Comparison of ENCODE assay signal across 10 mouse cellular contexts in the genomic region with DNA sequence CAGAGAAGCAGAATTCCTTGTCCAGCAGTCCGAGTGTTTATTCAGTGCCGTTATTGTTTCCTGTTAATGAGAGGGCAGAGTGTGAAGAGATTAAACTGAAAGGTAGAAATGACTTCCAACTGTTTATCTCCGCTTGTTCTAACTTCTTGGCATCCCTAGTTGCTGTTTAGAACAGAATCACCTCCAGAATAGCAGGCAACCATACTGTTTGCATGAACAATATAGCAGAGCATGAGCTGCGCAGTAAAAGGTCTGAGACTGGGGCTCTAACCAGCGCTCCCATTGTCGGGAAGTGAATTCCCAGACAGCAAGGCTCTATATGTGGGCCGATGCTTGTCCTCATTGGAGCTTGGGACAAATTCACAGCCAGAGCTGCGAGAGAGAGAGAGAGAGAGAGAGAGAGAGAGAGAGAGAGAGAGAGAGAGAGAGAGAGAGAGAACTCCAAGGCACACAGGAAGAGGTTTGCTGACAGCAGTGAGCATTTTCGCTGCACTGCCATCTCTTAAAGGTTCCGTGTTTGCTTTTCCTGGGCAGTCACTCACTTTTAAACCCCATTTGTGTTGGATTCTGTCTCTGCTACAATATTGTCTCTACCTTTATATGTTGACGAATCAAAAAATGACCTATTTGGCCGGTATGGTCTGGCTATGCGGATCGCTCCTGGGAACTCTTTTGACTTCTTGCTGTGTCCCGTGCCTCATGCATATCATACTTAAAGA. TPM values are rescaled to one million over a fixed set of nuclear protein-coding genes. Genes with fewer than 3 reads are reported as not detected.
DNase-seq lines count a peak whose midpoint lies in the region; ATAC-seq and TF ChIP-seq lines count a peak whose summit lies in the region.
"Had no signal": no experiment of that assay in that cellular context is flagged by ENCODE, and none has a peak within 500 bp of the region (broad histone marks: within the 10 kb centered on the region; RNA-seq: fewer than 3 reads in every experiment).

No protein-coding gene starts in this region.

- no peaks in the 10 kb centered on the region for H3K27me3 ChIP-seq in forebrain, embryonic 12.5 days
- H3K27me3 ChIP-seq in forebrain, embryonic 15.5 days, result no peaks in the 10 kb centered on the region
- no peaks in the 10 kb centered on the region for H3K27me3 ChIP-seq in neural tube, embryonic 13.5 days
- no peaks in the 10 kb centered on the region for H3K27me3 ChIP-seq in liver, embryonic 13.5 days
- H3K27me3 ChIP-seq in thymus, adult 2 months (ENCODE audit: control insufficient read depth, insufficient read depth, low read length), result no peaks in the 10 kb centered on the region
- H3K27me3 ChIP-seq: embryonic facial prominence, embryonic 12.5 days had no signal

- ATAC-seq in forebrain, embryonic 12.5 days (ENCODE audit: low FRiP score), result no peak
- no peak for ATAC-seq in forebrain, embryonic 15.5 days (replicated peaks)
- ATAC-seq in neural tube, embryonic 13.5 days (ENCODE audit: low read depth), result no peak
- no peak for ATAC-seq in liver, embryonic 13.5 days (ENCODE audit: low read depth)

- TF ChIP-seq POLR2A in thymus, adult 2 months (IDR thresholded peaks at IDR 0.05; ENCODE audit: control insufficient read depth, extremely low read depth, insufficient read depth, low read length, poor library complexity), result no peak

- no peak for TF ChIP-seq CTCF in thymus, adult 2 months (IDR thresholded peaks at IDR 0.05; ENCODE audit: borderline replicate concordance, control insufficient read depth, extremely low read depth, insufficient read depth, low read length, poor library complexity)

- no peaks in the 10 kb centered on the region for H3K36me3 ChIP-seq in forebrain, embryonic 12.5 days (replicated peaks)
- no peaks in the 10 kb centered on the region for H3K36me3 ChIP-seq in forebrain, embryonic 15.5 days
- H3K36me3 ChIP-seq in neural tube, embryonic 13.5 days, result no peaks in the 10 kb centered on the region
- no peaks in the 10 kb centered on the region for H3K36me3 ChIP-seq in liver, embryonic 13.5 days
- H3K36me3 ChIP-seq in thymus, adult 2 months (ENCODE audit: control insufficient read depth, insufficient read depth, low read length), result no peaks in the 10 kb centered on the region
- H3K36me3 ChIP-seq: embryonic facial prominence, embryonic 12.5 days had no signal

- DNase-seq in neural tube, embryonic 10.5 days (ENCODE audit: extremely low spot score, low spot score), result no peak
- DNase-seq in liver, embryonic 13.5 days, result no peak
- DNase-seq in thymus, adult 2 months, result peak; percentile 37
- no peak for DNase-seq in urinary bladder, adult 2 months (ENCODE audit: low spot score)
- DNase-seq in gastrocnemius, adult 8-10 months (ENCODE audit: low spot score in 2 of 2), result no peak

- 0 out of 2 replicates have a peak, but pooled peaks cover 2% of the 10 kb centered on the region for H3K4me1 ChIP-seq in forebrain, embryonic 12.5 days
- H3K4me1 ChIP-seq in forebrain, embryonic 15.5 days, result no peaks in the 10 kb centered on the region
- H3K4me1 ChIP-seq in neural tube, embryonic 13.5 days (replicated peaks), result no peaks in the 10 kb centered on the region
- no peaks in the 10 kb centered on the region for H3K4me1 ChIP-seq in liver, embryonic 13.5 days (replicated peaks)
- peaks cover 8% of the 10 kb centered on the region for H3K4me1 ChIP-seq in thymus, adult 2 months (replicated peaks; ENCODE audit: control insufficient read depth, insufficient read depth, low read length)

- no peak overlapping the region for H3K9ac ChIP-seq in forebrain, embryonic 12.5 days
- no peak overlapping the region for H3K9ac ChIP-seq in forebrain, embryonic 15.5 days (replicated peaks)
- H3K9ac ChIP-seq in neural tube, embryonic 13.5 days, result no peak overlapping the region
- no peak overlapping the region for H3K9ac ChIP-seq in liver, embryonic 13.5 days
- H3K9ac ChIP-seq: embryonic facial prominence, embryonic 12.5 days had no signal

- no peak overlapping the region for H3K4me3 ChIP-seq in forebrain, embryonic 12.5 days (replicated peaks)
- H3K4me3 ChIP-seq in forebrain, embryonic 15.5 days, result no peak overlapping the region
- no peak overlapping the region for H3K4me3 ChIP-seq in neural tube, embryonic 13.5 days
- H3K4me3 ChIP-seq in liver, embryonic 13.5 days (replicated peaks), result peak overlapping the region; percentile 17; the same call in 1 of the 2 replicates
- H3K4me3 ChIP-seq in thymus, adult 2 months (ENCODE audit: control insufficient read depth, insufficient read depth, low read length), result peak overlapping the region; percentile 86
- H3K4me3 ChIP-seq: embryonic facial prominence, embryonic 12.5 days had no signal

- H3K4me2 ChIP-seq in forebrain, embryonic 12.5 days, result peak overlapping the region; percentile 6
- no peak overlapping the region for H3K4me2 ChIP-seq in forebrain, embryonic 15.5 days (replicated peaks)
- peak overlapping the region; percentile 7; the same call in 1 of the 2 replicates for H3K4me2 ChIP-seq in neural tube, embryonic 13.5 days
- peak overlapping the region; percentile 43 for H3K4me2 ChIP-seq in liver, embryonic 13.5 days
- H3K4me2 ChIP-seq: embryonic facial prominence, embryonic 12.5 days had no signal

- no peak overlapping the region for H3K27ac ChIP-seq in forebrain, embryonic 12.5 days
- no peak overlapping the region for H3K27ac ChIP-seq in forebrain, embryonic 15.5 days (replicated peaks)
- no peak overlapping the region for H3K27ac ChIP-seq in neural tube, embryonic 13.5 days (replicated peaks)
- no peak overlapping the region for H3K27ac ChIP-seq in liver, embryonic 13.5 days
- peak overlapping the region; percentile 77; the same call in 1 of the 2 replicates for H3K27ac ChIP-seq in thymus, adult 2 months (ENCODE audit: control insufficient read depth, insufficient read depth, low read length)
- H3K27ac ChIP-seq: embryonic facial prominence, embryonic 12.5 days had no signal

- WGBS in forebrain, embryonic 12.5 days, result 57% methylated on average over 15 of the region's 15 CpGs
- 48% methylated on average over 15 of the region's 15 CpGs for WGBS in forebrain, embryonic 15.5 days
- WGBS in neural tube, embryonic 13.5 days, result 68% methylated on average over 15 of the region's 15 CpGs
- 57% methylated on average over 15 of the region's 15 CpGs for WGBS in liver, embryonic 13.5 days (ENCODE audit: insufficient replicate concordance)
- WGBS in thymus, adult 2 months, result 9% methylated on average over 15 of the region's 15 CpGs

- H3K9me3 ChIP-seq in forebrain, embryonic 12.5 days, result no peaks in the 10 kb centered on the region
- H3K9me3 ChIP-seq in forebrain, embryonic 15.5 days, result no peaks in the 10 kb centered on the region
- H3K9me3 ChIP-seq in neural tube, embryonic 13.5 days, result no peaks in the 10 kb centered on the region
- H3K9me3 ChIP-seq in liver, embryonic 13.5 days (replicated peaks), result no peaks in the 10 kb centered on the region
- H3K9me3 ChIP-seq: embryonic facial prominence, embryonic 12.5 days had no signal

RNA-seq across cellular contexts. Expression of a gene that starts 3.5 kb away (rescaled TPM):
- polyA plus RNA-seq in forebrain, embryonic 12.5 days (2016; fragmentation: Nextera tagmentation; extraction: Ambion mirVana), result 0.12 and 0.14 TPM in 2 replicates
- 0.06 and 0.08 TPM in 2 replicates for polyA plus RNA-seq in forebrain, embryonic 15.5 days (2015; fragmentation: Nextera tagmentation; extraction: Ambion mirVana)
- 0.07 and 0.14 TPM in 2 replicates for polyA plus RNA-seq in neural tube, embryonic 13.5 days (2015; fragmentation: Nextera tagmentation; extraction: Ambion mirVana)
- 0.03 and 0.09 TPM in 2 replicates for polyA plus RNA-seq in liver, embryonic 13.5 days (2015; fragmentation: Nextera tagmentation; extraction: Ambion mirVana)
- polyA plus RNA-seq in thymus, adult 2 months (2012; rRNA removed), result 3.7 and 4.2 TPM in 2 replicates
- polyA plus RNA-seq in urinary bladder, adult 2 months (2012; rRNA removed), result 18.0 and 31.9 TPM in 2 replicates
- 1 to 10 TPM; 1.7 to 3.7 (median 2.1) TPM for total RNA-seq in gastrocnemius, adult 8-10 months (2022)
- polyA plus RNA-seq: C2C12 had no signal

RNA-seq across cellular contexts. Expression of a gene that starts 32.9 kb away (rescaled TPM):
- polyA plus RNA-seq in forebrain, embryonic 12.5 days (2016; fragmentation: Nextera tagmentation; extraction: Ambion mirVana), result 1.1 and 1.3 TPM in 2 replicates
- 1.8 and 1.9 TPM in 2 replicates for polyA plus RNA-seq in forebrain, embryonic 15.5 days (2015; fragmentation: Nextera tagmentation; extraction: Ambion mirVana)
- 1.8 and 2.6 TPM in 2 replicates for polyA plus RNA-seq in neural tube, embryonic 13.5 days (2015; fragmentation: Nextera tagmentation; extraction: Ambion mirVana)
- 3.1 and 3.2 TPM in 2 replicates for polyA plus RNA-seq in liver, embryonic 13.5 days (2015; fragmentation: Nextera tagmentation; extraction: Ambion mirVana)
- polyA plus RNA-seq in thymus, adult 2 months (2012; rRNA removed), result 5.1 and 6.6 TPM in 2 replicates
- polyA plus RNA-seq in urinary bladder, adult 2 months (2012; rRNA removed), result 8.4 and 19.1 TPM in 2 replicates
- total RNA-seq in gastrocnemius, adult 8-10 months (2022), result 1 to 10 TPM; 3.0 to 7.7 (median 5.5) TPM
- polyA plus RNA-seq: C2C12 had no signal

Comparison
In these comparisons a context has a peak if more than half of its experiments do, and no peak if none do; other contexts are left out.
1. H3K4me3 ChIP-seq: peak in liver, embryonic 13.5 days (single experiment) and thymus, adult 2 months (single experiment); none in forebrain, embryonic 12.5 days (single experiment), forebrain, embryonic 15.5 days (single experiment) and neural tube, embryonic 13.5 days (single experiment).